Mouse (Mus musculus): ENCODE data around the gene Gm1604a. TPM values are rescaled to one million over a fixed set of nuclear protein-coding genes. Genes with fewer than 3 reads are reported as not detected.
"Not testable (repeated sequence)": the region's sequence is repeated elsewhere in the genome, so short reads cannot be mapped to it uniquely, and the experiment has no call there.

The Gm1604a gene
- polyA plus RNA-seq (2016; fragmentation: Nextera tagmentation; extraction: Ambion mirVana), result not detected in 2 replicates

DNA sequence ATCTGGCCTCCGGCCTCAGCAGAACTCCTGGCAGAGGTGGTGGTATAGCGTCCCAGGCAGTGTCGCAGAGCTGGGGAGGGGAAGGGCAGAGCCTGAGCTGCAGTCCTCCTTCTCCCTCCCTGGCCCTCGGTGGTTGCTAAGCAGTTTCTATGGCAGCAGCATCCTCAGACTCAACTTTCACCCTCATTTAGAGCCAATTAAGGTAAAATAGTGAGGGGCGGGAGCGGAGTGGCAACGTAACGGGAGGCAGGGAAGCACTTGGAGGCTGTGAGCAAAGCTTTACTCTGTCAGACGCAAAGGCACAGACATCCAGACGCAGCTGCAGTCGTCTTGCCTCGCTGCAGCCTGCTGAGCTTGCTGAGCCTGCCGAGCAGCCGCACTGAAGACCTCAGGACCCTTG lies at the start of gene Gm1604a:
Gm1604a (plus strand) TSS at position 312 of the 400 bp plus-strand sequence.
- 32% methylated on average over 6 of the region's 14 CpGs for WGBS
- not testable (repeated sequence) for H3K4me3 ChIP-seq; H3K4me2 ChIP-seq; H3K36me3 ChIP-seq; H3K9ac ChIP-seq; H3K27me3 ChIP-seq (replicated peaks); H3K9me3 ChIP-seq (replicated peaks); H3K27ac ChIP-seq (ENCODE audit: poor library complexity, severe bottlenecking); H3K4me1 ChIP-seq (replicated peaks); ATAC-seq (ENCODE audit: insufficient number of reproducible peaks, low FRiP score)

DNA sequence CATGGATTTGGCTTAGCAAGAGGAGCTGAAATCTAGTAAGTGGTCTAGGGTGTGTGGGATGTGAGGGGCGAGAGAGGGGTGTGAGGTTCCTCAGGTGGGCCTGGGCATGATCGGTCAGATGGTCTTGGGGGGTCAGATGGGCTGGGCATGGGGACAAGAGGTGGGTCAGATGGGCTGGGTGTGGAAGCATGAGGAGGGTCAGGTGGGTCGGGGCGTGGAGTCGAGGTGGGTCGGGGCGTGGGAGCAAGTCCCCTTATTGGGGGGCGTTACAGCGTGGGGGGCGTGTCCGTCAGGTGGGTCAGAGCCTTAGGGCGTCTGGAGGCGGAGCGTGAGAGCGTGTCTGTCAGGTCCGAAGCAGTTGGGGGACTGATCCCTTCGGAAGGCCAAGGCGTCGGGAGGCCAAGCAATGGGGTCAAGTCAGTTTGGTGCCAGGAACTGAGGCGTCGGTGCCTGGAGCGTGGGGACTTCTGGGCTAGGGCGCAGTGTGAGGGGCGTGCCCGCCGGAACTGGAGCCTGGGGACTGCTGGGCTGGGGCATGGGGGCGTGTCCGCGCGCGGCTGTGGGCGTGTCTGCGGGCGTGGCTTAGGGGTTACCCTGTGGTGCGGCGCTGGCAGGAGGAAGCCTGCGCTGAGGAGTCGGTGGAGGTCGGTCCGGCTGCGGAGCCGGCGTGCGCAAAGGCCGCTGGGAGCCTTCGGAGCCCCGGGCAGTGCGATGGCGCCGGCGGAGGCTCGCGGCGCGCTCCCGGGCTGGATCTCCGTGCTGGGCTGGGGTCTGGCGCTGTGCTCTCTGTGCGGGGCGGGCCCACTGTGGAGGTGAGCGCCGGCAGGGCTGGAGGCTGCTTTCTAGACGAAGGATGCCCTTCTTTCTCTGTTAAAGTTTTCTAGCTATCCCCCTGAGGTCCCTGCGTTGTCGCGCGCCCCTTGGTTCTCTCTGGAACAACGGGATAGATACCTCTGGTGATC lies 46.8 kb upstream of the Gm1604a start, which contains the start of gene Gm49721:
Gm49721 (plus strand) TSS at position 618 of the 962 bp plus-strand sequence.
- peak within 1 kb of the TSS; percentile 54; the same call in 1 of the 2 replicates for H3K27ac ChIP-seq (ENCODE audit: poor library complexity, severe bottlenecking)
- peak within 1 kb of the TSS; percentile 69 for H3K4me3 ChIP-seq
- peak within 1 kb of the TSS; percentile 67 for H3K4me2 ChIP-seq
- H3K4me1 ChIP-seq (replicated peaks); H3K27me3 ChIP-seq (replicated peaks); H3K36me3 ChIP-seq; H3K9me3 ChIP-seq (replicated peaks): not testable (repeated sequence)
- WGBS, result under 1% methylated on average over 54 of the region's 68 CpGs
- peak; percentile 99 for ATAC-seq (ENCODE audit: insufficient number of reproducible peaks, low FRiP score)
- H3K9ac ChIP-seq, result peak within 1 kb of the TSS; percentile 82

DNA sequence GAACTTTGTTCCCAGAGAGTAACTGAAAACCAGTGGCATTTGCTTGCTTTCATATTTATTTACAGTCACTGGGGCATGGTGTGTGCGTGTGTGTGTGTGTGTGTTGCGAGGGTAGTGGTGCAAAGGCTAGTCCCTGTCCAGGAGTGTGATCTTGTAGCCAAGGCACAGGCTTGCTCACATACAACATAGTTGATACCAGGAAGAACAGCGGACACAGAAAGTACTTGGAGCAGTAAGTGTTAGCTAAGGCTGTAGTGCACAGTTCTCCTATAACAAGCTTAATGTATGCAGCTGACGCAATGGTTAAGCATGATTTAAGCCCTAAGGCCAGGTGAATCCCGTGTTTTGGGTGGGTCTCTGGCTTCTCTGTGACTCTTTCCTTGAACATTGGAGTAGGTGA lies 46.0 kb upstream of the Gm1604a start:
- 29% methylated on average over 5 of the region's 5 CpGs for WGBS
- Histone ChIP-seq H3K4me2 (peak overlapping the region; percentile 67), H3K9ac (peak overlapping the region; percentile 82), H3K4me3 (peak overlapping the region; percentile 69)
- not testable (repeated sequence) for H3K27me3 ChIP-seq (replicated peaks); H3K9me3 ChIP-seq (replicated peaks); H3K36me3 ChIP-seq; H3K27ac ChIP-seq (ENCODE audit: poor library complexity, severe bottlenecking); H3K4me1 ChIP-seq (replicated peaks); ATAC-seq (ENCODE audit: insufficient number of reproducible peaks, low FRiP score)

DNA sequence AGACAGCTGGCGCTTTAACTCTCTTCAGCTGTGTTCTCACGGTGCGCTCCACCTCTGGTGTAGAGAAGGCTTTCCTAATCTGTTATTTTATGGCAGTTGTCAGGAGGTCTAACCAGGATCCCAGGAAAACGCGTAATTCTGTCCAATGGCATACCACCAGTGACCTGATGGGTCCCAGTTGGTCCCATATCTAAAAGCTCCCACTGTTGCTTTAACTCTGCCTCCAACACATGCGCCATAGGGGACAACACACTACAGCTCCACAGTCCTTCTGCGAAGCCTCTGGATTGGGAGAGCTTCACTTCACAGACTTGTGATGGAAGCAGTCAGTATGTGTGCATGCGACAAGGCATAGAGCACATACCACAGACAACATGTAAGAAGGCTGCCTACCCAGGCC lies 45.2 kb upstream of the Gm1604a start:
- 90% methylated on average over 5 of the region's 8 CpGs for WGBS
- not testable (repeated sequence) for H3K36me3 ChIP-seq; H3K9me3 ChIP-seq (replicated peaks); H3K27me3 ChIP-seq (replicated peaks); H3K4me3 ChIP-seq; H3K4me2 ChIP-seq; ATAC-seq (ENCODE audit: insufficient number of reproducible peaks, low FRiP score); H3K4me1 ChIP-seq (replicated peaks); H3K9ac ChIP-seq; H3K27ac ChIP-seq (ENCODE audit: poor library complexity, severe bottlenecking)

DNA sequence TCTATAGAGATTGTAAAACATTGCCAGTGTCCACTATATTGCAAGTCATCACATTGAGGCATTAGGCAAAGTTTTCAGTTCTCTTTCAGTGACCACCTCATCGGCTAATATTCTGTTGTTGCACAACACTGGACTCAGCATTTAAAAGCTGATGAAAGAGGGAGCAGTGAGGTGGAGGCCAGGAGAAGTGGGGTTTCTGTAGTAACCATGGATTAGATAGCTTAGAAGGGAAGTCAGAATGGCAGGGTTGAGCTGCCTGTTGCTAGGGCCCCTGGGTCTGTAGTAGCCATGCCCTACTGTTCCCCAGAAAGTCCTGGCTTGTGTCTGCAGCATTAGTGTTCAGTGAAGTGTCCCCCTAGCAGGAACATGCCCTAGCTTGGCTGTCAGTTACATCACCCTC lies 39.2 kb upstream of the Gm1604a start:
- not testable (repeated sequence) for H3K27ac ChIP-seq (ENCODE audit: poor library complexity, severe bottlenecking); H3K36me3 ChIP-seq

DNA sequence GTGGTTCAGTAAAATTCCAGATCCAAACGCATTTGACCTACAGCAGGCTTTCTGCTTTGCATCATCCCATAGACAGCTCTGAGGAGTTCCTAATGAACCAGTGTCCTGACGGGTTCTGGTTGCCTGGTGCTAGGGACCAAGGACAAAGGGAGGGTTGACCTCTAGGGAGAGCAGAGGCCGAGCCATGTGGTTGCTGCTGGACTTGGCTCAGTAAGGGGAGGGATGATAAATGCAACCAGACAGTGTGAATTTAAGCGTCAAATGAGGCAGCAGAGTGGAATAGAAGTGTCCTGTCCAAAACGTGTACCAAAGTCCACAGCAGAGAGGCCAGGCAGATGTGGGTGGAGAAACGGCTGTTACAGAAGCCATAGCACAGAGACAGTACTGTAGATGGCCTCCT lies 29.9 kb upstream of the Gm1604a start:
- H3K36me3 ChIP-seq; H3K9ac ChIP-seq; H3K27ac ChIP-seq (ENCODE audit: poor library complexity, severe bottlenecking); H3K4me3 ChIP-seq; H3K4me1 ChIP-seq (replicated peaks); H3K27me3 ChIP-seq (replicated peaks); H3K9me3 ChIP-seq (replicated peaks); ATAC-seq (ENCODE audit: insufficient number of reproducible peaks, low FRiP score); H3K4me2 ChIP-seq: not testable (repeated sequence)
- no CpG with 5 or more reads among the region's 6 CpGs for WGBS

More for the DNA sequence above, 39.2 kb upstream of the Gm1604a start:
- H3K4me3 ChIP-seq; H3K9ac ChIP-seq; H3K4me1 ChIP-seq (replicated peaks); H3K27me3 ChIP-seq (replicated peaks); ATAC-seq (ENCODE audit: insufficient number of reproducible peaks, low FRiP score); H3K4me2 ChIP-seq; H3K9me3 ChIP-seq (replicated peaks): not testable (repeated sequence)
- 89% methylated on average over 1 of the region's 1 CpGs for WGBS

DNA sequence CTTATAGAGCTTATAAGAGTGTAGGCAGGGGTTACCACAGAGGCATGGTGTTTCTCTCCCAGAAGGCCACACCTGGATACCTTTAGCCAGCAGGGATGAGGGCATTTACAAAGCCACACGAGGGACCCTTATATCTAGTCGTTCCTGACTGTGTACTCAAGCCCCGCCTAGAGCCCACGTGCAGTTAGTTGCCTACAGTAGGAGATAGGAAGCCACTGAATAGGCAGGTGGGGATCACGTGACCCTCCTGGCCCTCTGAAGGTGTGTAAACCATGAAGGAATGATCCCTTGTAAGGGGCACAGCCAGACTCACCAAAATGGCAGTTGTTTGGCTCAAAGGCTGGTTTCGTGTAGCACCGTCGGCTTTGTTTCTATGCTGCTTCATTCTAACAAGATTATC lies 28.5 kb upstream of the Gm1604a start:
- not testable (repeated sequence) for H3K9me3 ChIP-seq (replicated peaks); H3K9ac ChIP-seq; H3K27ac ChIP-seq (ENCODE audit: poor library complexity, severe bottlenecking); H3K36me3 ChIP-seq; ATAC-seq (ENCODE audit: insufficient number of reproducible peaks, low FRiP score); H3K4me2 ChIP-seq; H3K27me3 ChIP-seq (replicated peaks); H3K4me3 ChIP-seq; H3K4me1 ChIP-seq (replicated peaks)
- 82% methylated on average over 8 of the region's 8 CpGs for WGBS

DNA sequence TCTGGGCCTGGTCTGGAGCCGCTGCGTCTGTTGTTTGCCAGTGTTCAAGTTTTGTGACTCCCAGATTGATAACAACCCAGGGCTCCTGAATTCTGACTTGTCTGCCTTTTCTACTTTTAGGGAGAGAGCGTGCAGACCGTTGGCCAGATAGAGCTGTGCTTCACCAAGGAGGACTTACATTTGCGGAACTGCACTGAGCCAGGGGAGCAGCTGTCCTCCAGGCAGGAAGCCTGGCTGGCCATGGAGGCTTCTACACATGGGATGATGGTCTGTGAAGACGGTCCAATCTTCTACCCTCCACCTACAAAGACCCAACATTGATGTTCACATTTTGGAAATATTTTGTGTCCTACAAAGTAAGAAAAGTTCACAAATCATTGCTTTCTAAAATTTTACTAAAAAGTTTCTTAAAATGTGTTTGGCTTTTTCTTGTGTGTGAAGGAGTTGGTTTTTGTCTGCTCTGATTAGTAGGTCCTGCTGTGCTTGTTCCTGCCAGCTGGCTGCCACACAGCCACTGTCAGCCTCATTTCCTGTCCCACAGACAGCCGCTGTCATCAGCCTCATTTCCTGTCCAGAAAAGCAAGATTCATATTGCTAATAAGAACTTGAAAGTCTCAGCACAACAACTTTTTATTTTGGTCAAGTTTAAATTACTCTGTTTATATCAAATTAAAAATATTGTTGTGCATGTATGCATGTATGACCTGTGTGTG lies 27.4 kb upstream of the Gm1604a start:
- H3K4me3 ChIP-seq; H3K27ac ChIP-seq (ENCODE audit: poor library complexity, severe bottlenecking); H3K27me3 ChIP-seq (replicated peaks); ATAC-seq (ENCODE audit: insufficient number of reproducible peaks, low FRiP score); H3K9me3 ChIP-seq (replicated peaks); H3K36me3 ChIP-seq; H3K9ac ChIP-seq; H3K4me1 ChIP-seq (replicated peaks); H3K4me2 ChIP-seq: not testable (repeated sequence)
- WGBS, result 42% methylated on average over 2 of the region's 7 CpGs

DNA sequence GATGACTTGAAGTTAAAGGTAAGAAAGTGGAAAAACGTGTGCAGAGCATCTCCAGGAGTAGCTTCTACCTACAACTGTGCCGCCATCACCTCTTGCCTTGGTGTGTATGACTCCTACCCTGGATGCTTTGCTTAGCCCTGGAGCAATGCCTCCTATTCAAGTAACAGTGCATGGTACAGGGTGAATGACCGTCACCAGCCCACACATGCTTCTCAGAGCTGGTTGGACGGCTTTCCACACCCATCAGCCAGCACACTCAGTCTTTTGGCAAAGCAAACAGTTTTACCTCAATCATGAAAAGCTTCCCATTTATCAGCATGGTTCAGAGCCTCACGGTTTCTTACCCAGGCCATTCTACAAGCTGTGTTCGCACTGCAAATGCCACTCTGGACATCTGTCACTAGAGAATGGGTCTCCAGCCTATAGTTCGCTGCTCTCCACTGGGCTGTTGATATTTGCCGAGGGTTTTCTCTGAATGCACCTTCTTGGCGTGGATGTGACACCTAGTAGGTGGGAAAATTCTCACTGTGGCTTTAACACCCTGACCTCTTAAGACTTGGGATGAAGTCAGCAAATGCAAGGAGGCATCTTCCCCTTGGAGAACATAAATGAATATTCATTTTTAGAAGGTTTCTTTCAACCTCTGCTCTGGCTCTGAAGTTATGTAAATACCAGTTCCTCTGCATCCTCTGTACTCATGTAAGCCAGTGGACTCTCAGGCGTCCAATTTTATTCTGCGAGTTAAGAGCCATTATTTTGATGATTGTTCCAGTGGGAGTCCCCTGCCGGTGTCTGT lies 23.4 kb upstream of the Gm1604a start:
- H3K9me3 ChIP-seq (replicated peaks); H3K36me3 ChIP-seq; H3K27me3 ChIP-seq (replicated peaks); H3K4me3 ChIP-seq; ATAC-seq (ENCODE audit: insufficient number of reproducible peaks, low FRiP score); H3K27ac ChIP-seq (ENCODE audit: poor library complexity, severe bottlenecking); H3K9ac ChIP-seq; H3K4me2 ChIP-seq; H3K4me1 ChIP-seq (replicated peaks): not testable (repeated sequence)
- 78% methylated on average over 7 of the region's 12 CpGs for WGBS

DNA sequence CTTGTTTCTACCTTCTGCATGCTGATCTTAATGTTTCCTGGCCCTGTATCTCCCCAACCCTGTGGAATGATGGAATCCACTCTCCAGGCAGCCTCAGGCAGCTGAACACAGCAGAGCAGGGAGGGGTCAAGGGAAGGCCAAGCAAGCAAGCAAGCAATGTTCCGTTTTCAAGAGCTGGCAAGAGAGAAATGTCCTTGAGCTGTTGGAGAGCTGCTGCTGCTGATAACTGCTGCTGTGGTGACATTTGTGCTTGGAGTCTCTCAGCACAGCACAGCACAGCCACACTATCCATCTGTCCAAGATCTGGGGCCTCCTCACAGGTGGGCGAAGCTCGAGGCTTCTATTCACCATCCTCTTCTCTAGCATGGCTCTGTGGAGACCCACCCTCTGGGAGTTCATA lies 22.0 kb upstream of the Gm1604a start:
- not testable (repeated sequence) for H3K27ac ChIP-seq (ENCODE audit: poor library complexity, severe bottlenecking); H3K4me3 ChIP-seq; H3K9ac ChIP-seq; H3K27me3 ChIP-seq (replicated peaks); H3K4me2 ChIP-seq; H3K9me3 ChIP-seq (replicated peaks); H3K4me1 ChIP-seq (replicated peaks); H3K36me3 ChIP-seq
- ATAC-seq (ENCODE audit: insufficient number of reproducible peaks, low FRiP score), result peak; percentile 73
- no CpG with 5 or more reads among the region's 3 CpGs for WGBS

DNA sequence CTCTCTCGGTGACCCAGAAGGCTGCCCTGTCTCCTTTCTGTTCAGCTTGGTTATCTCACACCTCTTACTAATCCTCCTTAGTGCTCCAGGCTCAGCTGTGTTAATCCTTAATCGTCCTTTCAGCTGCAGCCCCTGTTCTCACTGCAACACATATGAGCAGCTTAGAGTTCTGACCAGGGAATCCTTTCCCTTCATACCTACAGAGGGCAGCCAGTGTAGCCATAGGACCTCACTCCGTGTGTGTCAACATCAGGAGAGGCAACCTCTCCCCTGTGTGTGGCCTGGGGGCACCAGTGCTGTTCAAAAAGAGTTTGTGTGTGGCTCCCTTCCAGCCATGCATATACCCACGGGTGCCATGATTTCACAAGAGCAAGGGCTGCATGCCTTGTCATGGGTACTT lies 19.7 kb upstream of the Gm1604a start:
- H3K27ac ChIP-seq (ENCODE audit: poor library complexity, severe bottlenecking); H3K9me3 ChIP-seq (replicated peaks); H3K4me1 ChIP-seq (replicated peaks); H3K36me3 ChIP-seq; H3K9ac ChIP-seq; ATAC-seq (ENCODE audit: insufficient number of reproducible peaks, low FRiP score); H3K27me3 ChIP-seq (replicated peaks); H3K4me3 ChIP-seq; H3K4me2 ChIP-seq: not testable (repeated sequence)
- 33% methylated on average over 3 of the region's 4 CpGs for WGBS
